Mouse (Mus musculus): ENCODE measurements around the gene Krt36. TPM values are rescaled to one million over a fixed set of nuclear protein-coding genes. Genes with fewer than 3 reads are reported as not detected.

The Krt36 gene
- polyA plus RNA-seq, 1 experiment from 2014 or later = 0.29 TPM

DNA sequence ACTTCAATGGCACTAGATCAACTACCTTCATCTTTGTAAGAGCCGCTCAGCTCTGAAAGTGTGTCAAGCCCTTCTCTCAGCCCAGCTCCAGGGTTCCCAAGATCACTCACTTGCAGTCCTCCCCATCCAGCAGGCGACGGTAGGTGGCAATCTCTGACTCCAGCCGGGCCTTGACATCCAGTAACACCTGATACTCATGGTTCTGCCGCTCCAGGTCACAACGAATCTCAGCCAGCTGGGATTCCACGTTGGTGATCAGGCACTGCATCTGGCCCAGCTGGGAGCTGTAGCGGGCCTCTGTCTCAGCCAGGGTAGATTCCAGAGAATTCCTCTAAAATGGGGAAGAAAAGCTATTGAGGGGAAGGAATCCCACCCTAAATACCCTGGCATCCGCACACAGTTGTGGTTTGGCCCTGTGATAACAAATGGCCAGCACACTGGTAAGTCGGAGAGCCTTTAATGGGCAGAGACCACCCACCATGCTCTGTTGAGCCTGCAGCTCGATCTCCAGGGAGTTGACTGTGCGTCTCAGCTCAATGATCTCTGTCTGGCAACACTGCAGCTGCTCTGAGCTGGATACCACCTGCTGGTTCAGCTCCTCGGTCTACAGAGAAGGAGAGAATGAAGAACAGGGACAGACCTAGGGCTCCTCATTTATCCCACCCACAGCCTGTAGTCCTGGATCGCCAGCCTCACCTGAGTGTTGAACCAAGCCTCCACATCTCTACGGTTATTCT, 2.6 kb downstream of the Krt36 start:
- no peak for ATAC-seq (ENCODE audit: low read depth)
- H3K9me3 ChIP-seq (ENCODE audit: control insufficient read depth, low read length) = no peaks in the 10 kb centered on the region
- WGBS = 61% methylated on average over 15 of the region's 15 CpGs

DNA sequence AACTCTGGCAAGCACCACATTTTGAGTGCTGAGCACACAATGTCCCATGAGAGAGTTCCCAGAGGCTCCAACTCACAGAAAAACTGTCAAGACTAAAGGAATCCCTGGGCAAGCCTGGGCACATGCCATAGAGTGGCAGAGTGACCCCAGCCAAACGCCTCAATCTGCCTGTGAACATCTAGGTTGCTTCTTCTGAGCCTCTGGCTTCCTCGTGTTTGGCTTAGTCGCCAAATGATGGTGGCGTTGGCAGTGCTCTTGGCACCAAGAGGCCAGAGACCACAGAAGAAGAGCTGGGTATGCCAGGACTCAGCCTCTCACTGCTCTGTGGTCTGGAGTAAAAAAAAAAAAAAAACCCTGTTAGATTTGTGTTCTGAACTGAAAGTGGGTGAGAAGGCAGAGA, 5.0 kb downstream of the Krt36 start:
- Histone ChIP-seq H3K27me3 (replicated peaks; ENCODE audit: control insufficient read depth, insufficient read depth, low read length) (no peaks in the 10 kb centered on the region), H3K27ac (replicated peaks; ENCODE audit: low read depth, low read length) (no peak overlapping the region), H3K4me3 (ENCODE audit: low read depth, low read length) (no peak overlapping the region), H3K9ac (ENCODE audit: low read depth, low read length) (no peak overlapping the region), H3K4me1 (ENCODE audit: control insufficient read depth, insufficient read depth, low read length) (no peaks in the 10 kb centered on the region), H3K36me3 (ENCODE audit: control insufficient read depth, insufficient read depth, low read length) (no peaks in the 10 kb centered on the region), H3K9me3 (ENCODE audit: control insufficient read depth, low read length) (no peaks in the 10 kb centered on the region), H3K4me2 (ENCODE audit: low read depth, low read length) (no peak overlapping the region)
- WGBS = 76% methylated on average over 4 of the region's 4 CpGs
- no peak for DNase-seq (ENCODE audit: low spot score)
- ATAC-seq (ENCODE audit: low read depth) = no peak

More for the DNA sequence above, 2.6 kb downstream of the Krt36 start:
- Histone ChIP-seq H3K27me3 (replicated peaks; ENCODE audit: control insufficient read depth, insufficient read depth, low read length) (no peaks in the 10 kb centered on the region), H3K27ac (replicated peaks; ENCODE audit: low read depth, low read length) (no peak overlapping the region), H3K36me3 (ENCODE audit: control insufficient read depth, insufficient read depth, low read length) (no peaks in the 10 kb centered on the region), H3K9ac (ENCODE audit: low read depth, low read length) (no peak overlapping the region), H3K4me2 (ENCODE audit: low read depth, low read length) (no peak overlapping the region), H3K4me1 (ENCODE audit: control insufficient read depth, insufficient read depth, low read length) (no peaks in the 10 kb centered on the region), H3K4me3 (ENCODE audit: low read depth, low read length) (no peak overlapping the region)
- peak; percentile 43 for DNase-seq (ENCODE audit: low spot score)

DNA sequence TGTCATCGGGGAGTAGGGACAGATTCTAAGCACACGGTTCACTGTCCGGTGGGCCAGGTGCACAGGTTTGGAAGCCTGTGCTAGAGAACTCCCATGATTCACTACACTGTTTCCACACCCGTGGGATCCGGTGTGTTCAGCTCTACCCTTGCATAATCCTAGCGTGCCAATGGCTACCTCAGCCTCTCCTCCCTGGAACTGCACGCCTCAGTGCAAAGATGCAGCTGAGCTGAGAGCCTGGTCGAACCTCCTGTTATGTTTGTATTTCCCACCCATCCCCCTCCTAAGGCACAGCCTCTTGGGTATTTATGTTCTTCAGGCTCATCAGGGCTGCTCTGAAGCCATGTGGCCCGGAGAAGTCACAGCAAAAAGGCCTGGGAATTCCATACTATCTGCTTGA, 7.6 kb downstream of the Krt36 start:
- 49% methylated on average over 9 of the region's 9 CpGs for WGBS
- Histone ChIP-seq H3K4me1 (ENCODE audit: control insufficient read depth, insufficient read depth, low read length) (no peaks in the 10 kb centered on the region), H3K4me3 (ENCODE audit: low read depth, low read length) (no peak overlapping the region), H3K27ac (replicated peaks; ENCODE audit: low read depth, low read length) (no peak overlapping the region), H3K9ac (ENCODE audit: low read depth, low read length) (no peak overlapping the region), H3K27me3 (replicated peaks; ENCODE audit: control insufficient read depth, insufficient read depth, low read length) (no peaks in the 10 kb centered on the region), H3K9me3 (ENCODE audit: control insufficient read depth, low read length) (no peaks in the 10 kb centered on the region), H3K36me3 (ENCODE audit: control insufficient read depth, insufficient read depth, low read length) (no peaks in the 10 kb centered on the region), H3K4me2 (ENCODE audit: low read depth, low read length) (no peak overlapping the region)
- DNase-seq (ENCODE audit: low spot score) (peak; percentile 30), ATAC-seq (ENCODE audit: low read depth) (no peak)

DNA sequence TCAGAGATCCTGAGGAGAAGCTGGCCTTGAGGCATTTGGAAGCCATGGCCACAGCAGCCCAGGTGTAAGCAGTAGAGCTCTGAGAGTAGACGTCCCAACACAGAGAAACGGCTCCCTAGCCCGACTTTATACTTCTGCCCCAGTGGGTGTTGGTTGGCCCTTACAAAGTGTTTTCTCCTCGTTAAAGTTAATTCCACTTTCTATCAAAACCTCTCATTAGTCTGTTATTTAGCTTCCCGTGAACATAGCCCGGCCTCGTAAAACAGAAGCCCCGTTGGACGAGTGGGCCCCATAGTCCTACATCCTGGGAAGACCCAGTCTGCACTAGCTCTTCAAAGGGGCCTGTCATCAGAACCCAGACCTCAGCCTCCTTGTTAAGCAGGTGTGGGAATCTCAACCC, 9.3 kb downstream of the Krt36 start, which contains the start of gene Krt35:
TSS of gene Krt35 (minus strand) at position 101 of the 400 bp plus-strand sequence.
- no peak within 1 kb of the TSS for H3K9ac ChIP-seq (ENCODE audit: low read depth, low read length)
- no peaks in the 10 kb centered on the region for H3K36me3 ChIP-seq (ENCODE audit: control insufficient read depth, insufficient read depth, low read length)
- 75% methylated on average over 9 of the region's 9 CpGs for WGBS
- H3K4me3 ChIP-seq (ENCODE audit: low read depth, low read length) = no peak within 1 kb of the TSS
- H3K27ac ChIP-seq (replicated peaks; ENCODE audit: low read depth, low read length) = no peak within 1 kb of the TSS
- DNase-seq (ENCODE audit: low spot score) = no peak
- no peaks in the 10 kb centered on the region for H3K4me1 ChIP-seq (ENCODE audit: control insufficient read depth, insufficient read depth, low read length)
- no peak for ATAC-seq (ENCODE audit: low read depth)
- H3K9me3 ChIP-seq (ENCODE audit: control insufficient read depth, low read length) = no peaks in the 10 kb centered on the region
- H3K4me2 ChIP-seq (ENCODE audit: low read depth, low read length) = no peak within 1 kb of the TSS
- no peaks in the 10 kb centered on the region for H3K27me3 ChIP-seq (replicated peaks; ENCODE audit: control insufficient read depth, insufficient read depth, low read length)

DNA sequence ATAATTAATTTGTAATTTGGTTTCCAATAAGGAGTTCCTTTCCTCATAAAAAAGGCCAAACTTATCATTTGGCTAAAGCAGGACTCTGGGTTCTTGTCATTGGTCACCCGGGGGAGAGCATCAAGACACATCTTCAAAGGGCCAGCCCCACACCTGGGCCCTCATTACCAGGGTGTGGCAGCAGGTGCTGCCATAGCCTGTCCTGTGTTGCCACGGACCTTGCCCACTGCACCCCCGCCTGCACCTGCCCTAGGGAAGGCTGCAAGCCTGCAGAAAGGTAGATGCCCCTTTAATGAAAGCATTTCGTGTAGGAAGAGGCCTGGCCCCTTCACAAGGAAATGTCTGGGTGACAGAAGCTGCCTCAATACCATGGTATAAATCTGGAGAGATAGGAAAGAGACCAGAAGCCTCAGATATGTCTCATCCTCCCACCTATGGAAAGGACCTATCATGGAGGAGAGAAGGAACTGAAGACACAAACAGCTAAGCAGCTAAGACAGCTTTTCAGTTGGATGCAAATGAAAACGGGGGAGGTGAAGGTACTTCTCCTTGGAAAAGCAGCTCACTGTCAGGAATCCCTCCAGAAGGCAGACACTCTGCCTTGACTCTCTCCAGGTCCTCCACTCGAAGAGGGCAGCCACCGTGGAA, 16.9 kb downstream of the Krt36 start:
- DNase-seq (ENCODE audit: low spot score) (no peak), ATAC-seq (ENCODE audit: low read depth) (no peak)
- Histone ChIP-seq H3K27ac (replicated peaks; ENCODE audit: low read depth, low read length) (no peak overlapping the region), H3K4me3 (ENCODE audit: low read depth, low read length) (no peak overlapping the region), H3K9me3 (ENCODE audit: control insufficient read depth, low read length) (no peaks in the 10 kb centered on the region), H3K4me1 (ENCODE audit: control insufficient read depth, insufficient read depth, low read length) (no peaks in the 10 kb centered on the region), H3K4me2 (ENCODE audit: low read depth, low read length) (no peak overlapping the region), H3K36me3 (ENCODE audit: control insufficient read depth, insufficient read depth, low read length) (no peaks in the 10 kb centered on the region), H3K9ac (ENCODE audit: low read depth, low read length) (no peak overlapping the region), H3K27me3 (replicated peaks; ENCODE audit: control insufficient read depth, insufficient read depth, low read length) (no peaks in the 10 kb centered on the region)
- WGBS = 61% methylated on average over 7 of the region's 7 CpGs

DNA sequence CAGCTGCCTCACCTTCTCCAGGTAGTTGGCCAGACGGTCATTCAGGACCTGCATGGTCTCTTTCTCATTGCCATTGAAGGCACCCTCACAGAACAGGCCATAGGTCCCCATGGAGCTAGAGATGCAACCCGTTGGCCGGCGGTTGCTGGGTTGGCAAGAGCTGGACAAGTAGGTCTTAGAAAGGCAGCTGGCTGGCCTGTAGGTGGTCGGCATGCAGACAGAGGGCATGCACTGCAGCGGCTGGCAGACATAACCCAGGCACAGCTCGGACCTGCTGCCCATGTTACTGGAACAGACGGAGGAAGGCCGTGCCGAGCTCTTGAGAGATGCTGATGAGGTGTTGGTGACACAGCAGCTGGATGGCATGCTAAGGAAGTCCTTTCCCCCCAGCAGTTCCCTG, 17.6 kb downstream of the Krt36 start, which contains the start of gene Krt32:
TSS of gene Krt32 (minus strand) at position 366 of the 400 bp plus-strand sequence.
- no peak for DNase-seq (ENCODE audit: low spot score)
- Histone ChIP-seq H3K4me1 (ENCODE audit: control insufficient read depth, insufficient read depth, low read length) (no peaks in the 10 kb centered on the region), H3K4me2 (ENCODE audit: low read depth, low read length) (no peak within 1 kb of the TSS), H3K9me3 (ENCODE audit: control insufficient read depth, low read length) (no peaks in the 10 kb centered on the region), H3K4me3 (ENCODE audit: low read depth, low read length) (no peak within 1 kb of the TSS), H3K36me3 (ENCODE audit: control insufficient read depth, insufficient read depth, low read length) (no peaks in the 10 kb centered on the region), H3K27me3 (replicated peaks; ENCODE audit: control insufficient read depth, insufficient read depth, low read length) (no peaks in the 10 kb centered on the region), H3K9ac (ENCODE audit: low read depth, low read length) (no peak within 1 kb of the TSS), H3K27ac (replicated peaks; ENCODE audit: low read depth, low read length) (no peak within 1 kb of the TSS)
- WGBS = 94% methylated on average over 10 of the region's 10 CpGs
- no peak for ATAC-seq (ENCODE audit: low read depth)

DNA sequence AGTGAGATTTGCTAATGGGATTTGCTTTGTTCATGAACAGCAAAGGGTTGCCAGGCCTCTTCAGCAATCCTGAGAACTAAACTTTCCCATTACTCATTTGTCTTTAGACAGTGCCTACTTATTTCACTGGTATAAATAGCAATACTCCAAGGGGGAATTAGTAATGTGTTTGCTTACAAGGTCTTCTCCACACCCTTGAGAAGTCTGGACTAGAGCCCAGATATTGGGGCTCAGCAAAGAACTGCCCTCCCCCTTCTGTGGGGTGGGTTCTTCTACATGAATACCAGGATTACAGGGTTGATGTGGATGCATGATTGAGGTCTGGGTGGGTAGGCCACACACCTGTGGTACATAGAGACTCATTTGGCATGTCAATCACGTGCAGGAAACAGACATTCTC, 31.6 kb downstream of the Krt36 start:
- 50% methylated on average over 1 of the region's 1 CpGs for WGBS
- Histone ChIP-seq H3K4me1 (ENCODE audit: control insufficient read depth, insufficient read depth, low read length) (no peaks in the 10 kb centered on the region), H3K36me3 (ENCODE audit: control insufficient read depth, insufficient read depth, low read length) (no peaks in the 10 kb centered on the region), H3K27ac (replicated peaks; ENCODE audit: low read depth, low read length) (no peak overlapping the region), H3K9me3 (ENCODE audit: control insufficient read depth, low read length) (no peaks in the 10 kb centered on the region), H3K4me2 (ENCODE audit: low read depth, low read length) (no peak overlapping the region), H3K27me3 (replicated peaks; ENCODE audit: control insufficient read depth, insufficient read depth, low read length) (no peaks in the 10 kb centered on the region), H3K4me3 (ENCODE audit: low read depth, low read length) (no peak overlapping the region), H3K9ac (ENCODE audit: low read depth, low read length) (no peak overlapping the region)
- DNase-seq (ENCODE audit: low spot score) (peak; percentile 79), ATAC-seq (ENCODE audit: low read depth) (peak; percentile 53)

DNA sequence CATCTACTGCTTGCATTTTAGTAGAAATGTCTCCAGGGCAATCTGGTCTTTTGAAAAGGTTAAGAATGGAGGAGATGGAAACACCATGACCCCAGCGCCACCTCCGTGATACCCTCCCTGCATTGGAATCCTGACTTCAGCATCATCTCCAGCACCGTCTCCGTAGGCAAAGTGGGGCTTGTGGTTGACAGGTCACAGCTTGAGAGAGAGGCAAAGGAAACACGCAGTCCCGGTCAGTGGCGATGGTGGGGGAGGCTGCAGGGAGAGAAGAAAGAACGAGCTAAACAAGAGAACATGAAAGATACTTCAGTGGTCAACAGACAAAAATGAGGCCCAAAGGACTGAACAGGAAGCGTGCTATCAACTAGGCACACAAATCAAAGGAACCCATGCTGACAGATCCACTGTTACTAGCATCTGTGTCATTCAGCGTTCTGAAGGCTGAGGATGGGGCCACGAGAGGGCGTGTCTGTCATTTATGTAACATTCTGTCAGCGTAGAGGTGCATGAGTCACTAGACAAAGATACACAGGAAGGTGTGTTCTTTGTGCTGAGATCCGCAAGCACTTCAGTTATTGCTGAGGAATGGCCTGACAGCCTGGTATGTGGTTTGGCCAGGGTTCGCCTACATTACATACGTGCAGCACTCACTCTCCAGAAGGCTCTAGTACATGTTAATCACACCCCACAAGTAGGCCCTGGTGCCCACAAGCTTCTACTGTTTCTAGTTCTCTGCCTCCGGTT, 38.0 kb downstream of the Krt36 start:
- no peaks in the 10 kb centered on the region for H3K9me3 ChIP-seq (ENCODE audit: control insufficient read depth, low read length)
- H3K27ac ChIP-seq (replicated peaks; ENCODE audit: low read depth, low read length) = peak overlapping the region; percentile 40; the same call in 1 of the 2 replicates
- peak; percentile 75 for DNase-seq (ENCODE audit: low spot score)
- no peaks in the 10 kb centered on the region for H3K36me3 ChIP-seq (ENCODE audit: control insufficient read depth, insufficient read depth, low read length)
- H3K27me3 ChIP-seq (replicated peaks; ENCODE audit: control insufficient read depth, insufficient read depth, low read length) = no peaks in the 10 kb centered on the region
- no peak overlapping the region for H3K9ac ChIP-seq (ENCODE audit: low read depth, low read length)
- ATAC-seq (ENCODE audit: low read depth) = peak; percentile 44; the same call in 1 of the 2 replicates
- H3K4me3 ChIP-seq (ENCODE audit: low read depth, low read length) = no peak overlapping the region
- H3K4me1 ChIP-seq (ENCODE audit: control insufficient read depth, insufficient read depth, low read length) = no peaks in the 10 kb centered on the region
- WGBS = 64% methylated on average over 17 of the region's 17 CpGs
- no peak overlapping the region for H3K4me2 ChIP-seq (ENCODE audit: low read depth, low read length)
